Mouse (Mus musculus) leukemia stem cell, adult 10-12 weeks (primary cell): ENCODE measurements around the gene Sod1. TPM values are rescaled to one million over a fixed set of nuclear protein-coding genes. Genes with fewer than 3 reads are reported as not detected.

Experiments used
- polyA plus RNA-seq: library from polyadenylated mRNA; stranded (reverse); fragments of >175 nt; gene quantifications from 2 replicates; pipeline ENCODE4 v1.2.3, GENCODE M21; 2012; ENCODE audit warnings: low replicate concordance

The Sod1 gene
- polyA plus RNA-seq, result 281 and 455 TPM in 2 replicates

DNA sequence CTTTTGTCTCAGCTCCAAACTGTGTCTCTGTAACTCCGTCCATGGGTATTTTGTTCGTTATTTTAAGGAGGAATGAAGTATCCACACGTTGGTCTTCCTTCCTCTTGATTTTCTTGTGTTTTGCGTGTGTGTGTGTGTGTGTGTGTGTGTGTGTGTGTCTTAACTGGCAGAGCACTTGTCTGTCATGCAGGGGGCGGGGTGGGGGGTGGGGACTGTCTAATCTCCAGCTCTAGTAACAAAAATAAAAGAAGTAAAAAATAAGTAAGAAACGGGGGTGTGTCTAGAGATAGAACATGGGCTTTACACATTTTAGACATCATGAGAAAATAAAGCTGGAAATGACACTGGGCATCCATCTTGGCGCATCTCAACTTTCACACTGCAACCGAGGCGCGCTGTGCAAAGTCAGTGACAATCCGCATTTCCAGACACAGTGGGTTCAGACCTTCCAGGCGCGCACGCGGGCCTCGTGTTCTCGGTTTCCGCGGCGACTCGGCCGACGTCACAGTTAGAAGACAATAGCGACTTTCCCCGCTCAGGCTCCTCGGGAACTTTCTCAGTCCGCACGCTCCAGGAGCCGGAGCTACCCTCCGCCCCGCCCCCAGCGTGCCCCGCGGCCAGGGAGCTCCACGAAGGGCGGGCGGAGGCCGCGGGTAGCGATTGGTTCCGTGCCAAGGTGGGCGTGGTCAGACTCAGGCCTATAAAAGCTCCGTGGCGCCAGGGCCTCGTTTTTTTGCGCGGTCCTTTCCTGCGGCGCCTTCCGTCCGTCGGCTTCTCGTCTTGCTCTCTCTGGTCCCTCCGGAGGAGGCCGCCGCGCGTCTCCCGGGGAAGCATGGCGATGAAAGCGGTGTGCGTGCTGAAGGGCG lies at the start of gene Sod1:
Gene Sod1, plus strand, starts transcription at position 729 of the 866 bp plus-strand sequence.

Other genes with a start within 250 kb of the Sod1 start
- 10.3 and 16.2 TPM in 2 replicates for gene Tiam1, start 77.0 kb upstream of the Sod1 start, polyA plus RNA-seq
- 216 and 282 TPM in 2 replicates for gene Scaf4, start 63.7 kb downstream of the Sod1 start, polyA plus RNA-seq
- 0.07 TPM in 1 of 2 replicates, not detected in the other for gene Hunk, start 165.3 kb downstream of the Sod1 start, polyA plus RNA-seq